Mouse (Mus musculus) liver (tissue): ENCODE results near the gene Has1.
"Not testable (repeated sequence)": the region's sequence is repeated elsewhere in the genome, so short reads cannot be mapped to it uniquely, and the experiment has no call there.

Experiments
- DNase-seq: peaks from one replicate; pipeline ENCODE4 v3.0.0-alpha.2; 2020; ENCODE audit warnings: mixed read lengths

The Has1 gene

DNA sequence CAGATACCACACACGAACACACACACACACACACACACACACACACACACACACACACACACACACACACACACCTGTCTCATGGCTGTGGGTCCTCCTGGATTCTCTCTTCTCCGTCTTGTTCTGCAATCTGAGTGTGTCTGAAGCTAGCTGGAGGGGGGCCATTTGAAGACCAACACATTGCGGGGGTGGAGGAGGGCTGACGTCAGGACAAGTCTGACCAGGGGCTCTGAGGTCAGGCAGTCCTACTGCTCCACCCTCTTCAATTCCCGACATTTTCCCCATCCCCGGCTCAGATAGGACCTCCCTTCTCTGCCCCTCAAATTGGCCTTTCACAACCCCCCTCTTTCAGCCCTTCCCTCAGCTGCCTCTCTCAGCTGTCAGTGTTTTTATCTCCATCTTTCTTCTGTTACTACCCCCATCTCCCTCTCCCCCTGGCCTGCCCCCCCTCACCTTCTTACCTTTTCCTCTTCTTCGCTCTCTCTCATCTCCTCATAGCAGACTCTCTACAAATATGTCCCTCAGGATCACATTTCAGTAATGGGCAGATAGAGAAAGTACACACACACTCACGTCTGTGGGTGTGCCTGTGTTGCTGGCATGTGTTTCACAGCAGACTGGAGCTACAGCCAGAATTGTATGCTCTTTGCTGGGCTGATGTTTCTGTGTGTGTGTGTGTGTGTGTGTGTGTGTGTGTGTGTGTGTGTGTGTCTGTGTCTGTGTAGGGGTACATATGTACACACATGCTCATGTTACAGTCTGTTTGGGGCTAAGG is at the start of gene Has1:
Gene Has1 (minus strand): TSS at position 142 of the 775 bp plus-strand sequence.
- no peak for DNase-seq

DNA sequence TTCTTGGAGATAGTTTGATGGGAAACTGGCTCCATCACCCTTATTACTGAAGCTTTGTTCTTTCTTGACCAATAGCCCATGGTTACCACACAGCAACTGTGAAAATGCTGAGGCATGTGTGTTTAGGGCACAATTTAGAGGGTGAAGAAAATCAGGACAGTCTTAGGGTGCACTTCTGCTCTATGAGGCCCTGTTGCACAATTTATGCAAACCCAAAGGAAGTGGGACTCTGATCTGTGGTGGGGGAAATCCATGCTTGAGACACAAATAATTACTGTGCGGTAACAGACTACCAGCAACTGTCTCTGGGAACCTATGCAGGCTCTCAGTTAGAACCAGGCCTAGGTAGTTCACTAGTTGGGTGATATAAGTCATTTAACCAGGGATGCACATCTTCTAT is 45.8 kb upstream of the Has1 start:
- DNase-seq: no peak

DNA sequence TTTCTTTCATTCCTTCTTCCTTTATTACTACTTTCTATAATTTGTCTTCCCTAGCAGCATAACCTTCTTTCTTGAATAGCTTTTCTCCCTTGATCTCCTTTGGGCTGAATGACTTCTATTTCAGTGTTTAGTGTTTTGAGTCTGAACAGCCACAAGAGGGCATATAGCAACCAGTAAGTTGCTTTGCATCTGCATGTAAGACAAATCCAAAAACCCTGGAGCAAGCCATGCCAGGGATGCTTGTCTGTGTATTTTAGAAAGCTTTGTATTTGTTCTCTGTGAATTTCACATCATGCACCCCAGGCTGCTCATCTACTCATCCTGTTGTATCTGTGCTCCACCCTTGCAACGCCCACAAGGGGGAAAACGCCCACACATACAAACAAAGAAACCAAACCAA is 44.3 kb upstream of the Has1 start:
- DNase-seq: no peak

DNA sequence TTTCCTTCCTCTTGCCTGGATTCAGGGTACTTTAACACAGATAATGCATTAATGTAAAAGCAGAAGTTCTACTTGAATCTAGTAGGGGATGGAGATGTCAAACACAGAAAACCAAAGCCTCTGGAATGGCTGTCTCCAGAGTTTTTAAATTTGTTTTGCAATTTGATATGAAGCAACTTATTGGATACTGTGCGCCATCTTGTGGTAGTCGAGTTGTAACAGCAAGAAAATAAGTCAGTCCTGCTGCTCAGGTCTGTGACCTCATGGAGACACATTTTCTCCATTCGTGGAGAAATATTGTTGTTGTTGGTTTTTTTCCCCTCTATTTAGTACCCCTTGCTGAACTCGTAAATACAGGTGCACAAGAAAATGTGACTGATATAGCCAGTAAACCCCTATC is 41.0 kb upstream of the Has1 start:
- DNase-seq: no peak

DNA sequence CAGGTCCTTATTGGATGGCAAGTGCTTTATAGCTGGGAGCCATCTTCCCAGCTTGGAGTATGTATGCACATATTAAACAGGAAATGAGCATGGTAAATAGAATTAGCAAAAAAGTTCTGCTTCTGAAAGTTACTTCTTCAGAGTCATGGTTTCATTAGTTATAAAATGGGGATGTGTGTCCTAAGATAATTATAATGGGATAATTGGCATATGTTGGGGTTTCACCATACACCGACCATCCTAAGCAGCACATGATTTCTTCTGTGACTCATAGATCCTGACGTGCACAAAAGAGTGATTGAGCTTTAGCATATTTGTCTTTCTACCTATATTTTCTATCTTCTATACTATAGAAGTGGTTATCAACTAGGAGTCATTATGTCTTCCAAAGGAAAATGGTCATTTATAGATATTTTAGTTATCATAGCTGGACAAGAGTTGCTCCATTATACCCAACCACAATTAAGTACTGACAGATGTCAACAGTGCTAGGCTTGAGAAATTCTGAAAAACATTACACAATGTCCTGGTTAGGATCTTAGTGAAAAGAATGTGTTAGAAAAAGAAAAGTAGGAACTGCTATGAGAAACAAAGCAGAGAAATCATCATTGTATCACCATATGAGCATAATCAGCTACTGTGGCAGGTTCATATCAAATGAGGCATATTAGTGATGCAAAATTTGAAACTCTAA is 34.9 kb upstream of the Has1 start:
- DNase-seq: no peak

DNA sequence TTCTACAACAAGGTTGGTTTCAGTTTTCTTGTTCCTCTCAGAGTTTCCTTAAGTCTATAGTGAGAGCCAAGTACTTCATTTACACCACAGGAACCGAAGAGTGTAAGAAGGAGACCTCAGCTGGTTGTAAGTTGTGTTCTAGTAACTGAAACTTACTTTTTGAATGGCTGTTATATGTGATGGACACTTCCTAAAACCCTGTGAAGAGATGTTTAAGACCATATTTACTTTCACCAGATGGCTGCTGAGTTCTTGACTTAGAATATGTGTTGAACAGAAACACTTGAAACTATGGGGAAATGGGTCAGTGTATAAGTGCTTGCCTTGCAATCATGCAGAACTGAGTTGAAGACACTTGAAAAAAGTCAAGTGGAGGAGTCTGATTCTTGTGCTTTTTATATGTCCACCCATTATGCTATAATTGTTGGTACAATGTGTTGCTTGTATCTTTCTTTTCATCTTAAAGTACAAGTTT is 32.8 kb upstream of the Has1 start, which contains the start of the genes Fpr2 and Fpr3:
Gene Fpr2 (plus strand): TSS at position 51 of the 475 bp plus-strand sequence.
Gene Fpr3 (plus strand): TSS at position 79 of the 475 bp plus-strand sequence.
- DNase-seq: no peak

DNA sequence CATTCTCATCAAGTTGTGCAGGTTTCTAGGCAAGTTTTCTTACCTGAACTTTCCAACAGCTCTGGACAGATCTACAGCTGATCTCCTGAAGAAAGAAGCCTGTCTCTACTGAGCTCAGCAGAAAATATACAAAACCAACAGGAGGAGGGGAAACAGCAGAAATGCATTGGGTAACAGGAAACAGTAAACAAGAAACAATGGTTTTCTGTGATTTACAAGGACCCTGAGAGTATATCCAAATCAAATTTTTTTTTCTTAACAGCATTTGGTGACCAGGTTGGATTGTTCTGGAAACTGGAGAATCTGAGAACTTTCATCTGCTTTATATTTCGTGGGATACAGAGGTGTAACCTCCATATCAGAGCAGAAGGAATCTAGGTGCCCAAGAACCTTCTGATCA is 28.8 kb upstream of the Has1 start, which contains the start of gene Fpr1:
Gene Fpr1 (minus strand): TSS at position 101 of the 400 bp plus-strand sequence.
- DNase-seq: no peak

DNA sequence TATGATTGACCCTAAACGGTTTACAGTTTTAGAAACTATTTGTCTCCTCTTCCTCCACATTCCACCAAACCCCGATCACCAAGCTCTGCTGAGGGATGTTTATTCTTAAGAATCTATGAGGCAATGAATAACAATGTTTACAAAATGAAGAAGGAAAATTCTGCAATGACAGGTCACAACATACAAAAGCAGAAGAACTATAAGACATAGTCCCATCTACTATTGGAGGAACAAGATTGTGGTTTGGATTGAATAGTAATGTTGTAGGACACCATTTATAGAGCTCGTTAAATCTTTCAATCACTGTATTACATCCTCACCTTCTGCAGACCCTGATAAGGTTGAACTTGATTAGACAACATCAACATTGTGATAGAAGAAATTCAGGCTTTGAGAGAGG is 27.7 kb upstream of the Has1 start:
- no peak for DNase-seq

DNA sequence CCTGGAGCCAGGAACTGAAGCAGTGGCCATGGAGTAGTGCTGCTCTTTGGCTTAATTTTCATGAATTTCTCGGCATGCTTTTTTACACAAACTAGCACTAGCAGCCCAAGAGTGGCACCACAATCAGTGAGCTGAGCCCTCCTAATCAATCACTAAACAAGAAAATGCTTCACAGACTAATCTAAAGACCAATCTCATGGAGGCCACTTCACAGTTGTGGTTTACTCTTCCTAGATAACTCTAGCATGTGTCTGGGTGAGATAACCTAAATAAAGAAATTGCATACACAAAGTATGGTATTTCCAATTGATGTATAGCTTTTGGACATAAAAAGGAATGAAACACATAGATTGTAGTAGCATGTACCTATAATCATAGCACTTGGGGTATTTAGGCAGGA is 24.3 kb upstream of the Has1 start:
- no peak for DNase-seq

DNA sequence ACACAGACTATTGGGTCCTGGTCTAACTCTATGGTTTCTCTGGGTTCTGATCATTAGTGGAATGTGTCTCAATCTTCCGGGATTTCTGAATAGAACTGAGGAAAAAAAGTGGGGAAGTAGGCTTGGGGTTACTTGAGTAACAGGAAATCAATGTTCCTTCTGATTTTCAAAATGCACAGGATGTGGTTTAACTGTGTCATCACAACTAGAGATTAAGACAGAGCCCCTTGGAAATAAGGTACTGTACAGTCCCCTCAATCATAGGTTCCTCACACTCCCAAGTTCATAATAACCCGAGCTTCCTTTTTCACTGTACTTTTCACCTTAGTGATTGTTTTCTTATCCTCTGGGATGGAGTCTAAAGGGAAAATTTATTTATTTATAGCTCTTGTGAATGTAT is 16.7 kb upstream of the Has1 start:
- no peak for DNase-seq

DNA sequence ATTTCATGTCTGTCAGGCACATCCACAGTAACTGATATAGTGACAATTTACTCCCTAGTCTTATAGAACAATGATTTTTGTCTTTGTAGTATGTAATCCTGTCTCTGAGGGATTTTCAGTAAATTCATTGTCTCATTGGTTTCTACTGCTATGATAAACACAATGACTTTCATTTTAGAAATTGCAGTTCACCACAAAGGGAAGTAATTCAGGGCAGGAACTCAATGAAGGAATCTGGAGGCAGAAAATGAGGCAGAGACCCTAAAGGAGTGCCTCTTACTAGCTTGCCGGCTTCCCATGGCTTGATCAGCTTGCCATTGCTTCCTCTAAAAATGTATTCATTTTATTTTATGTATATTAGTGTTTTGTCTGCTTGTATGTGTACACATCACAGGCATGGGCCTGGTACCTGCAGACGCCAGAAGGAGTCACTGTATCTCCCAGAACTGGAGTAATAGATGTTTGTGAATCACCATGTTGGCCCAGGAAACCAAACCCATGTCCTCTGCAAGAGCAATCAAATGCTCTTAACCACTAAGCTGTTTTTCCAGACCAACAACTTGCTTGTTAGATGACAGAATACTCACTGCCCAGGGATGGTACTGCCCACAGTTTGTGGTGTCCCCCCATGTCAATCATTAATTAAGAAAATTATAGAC is 16.0 kb upstream of the Has1 start:
- no peak for DNase-seq

DNA sequence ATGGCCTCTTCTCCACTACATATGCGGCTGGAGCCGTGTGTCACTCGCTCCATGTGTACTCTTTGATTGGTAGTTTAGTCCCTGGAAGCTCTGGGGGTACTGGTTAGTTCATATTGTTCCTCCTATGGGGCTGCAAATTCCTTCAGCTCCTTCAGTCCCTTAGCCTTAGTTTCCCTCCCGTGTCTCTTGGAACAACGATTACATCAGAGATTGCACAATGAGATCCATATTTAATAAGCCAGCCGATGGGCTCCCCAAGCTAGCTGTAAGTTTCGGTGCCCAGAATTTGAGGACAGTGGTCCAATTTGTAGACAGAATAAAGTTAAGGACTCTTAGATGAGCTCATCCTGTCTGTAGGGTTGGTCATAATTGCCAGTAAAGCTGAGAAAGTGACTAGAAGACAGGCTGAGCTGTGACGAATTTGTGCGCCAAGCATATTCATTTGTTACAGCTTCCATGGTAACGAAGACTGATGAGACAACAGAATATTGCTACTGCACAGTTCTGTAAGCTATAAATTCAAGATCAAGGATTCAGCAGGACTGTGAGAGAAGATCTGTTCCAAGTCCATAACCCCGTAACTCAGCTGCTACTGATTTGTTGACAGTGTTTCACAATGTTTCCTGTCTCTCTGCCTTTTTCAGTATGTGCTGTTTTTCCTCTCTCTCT is 11.9 kb upstream of the Has1 start:
- no peak for DNase-seq

DNA sequence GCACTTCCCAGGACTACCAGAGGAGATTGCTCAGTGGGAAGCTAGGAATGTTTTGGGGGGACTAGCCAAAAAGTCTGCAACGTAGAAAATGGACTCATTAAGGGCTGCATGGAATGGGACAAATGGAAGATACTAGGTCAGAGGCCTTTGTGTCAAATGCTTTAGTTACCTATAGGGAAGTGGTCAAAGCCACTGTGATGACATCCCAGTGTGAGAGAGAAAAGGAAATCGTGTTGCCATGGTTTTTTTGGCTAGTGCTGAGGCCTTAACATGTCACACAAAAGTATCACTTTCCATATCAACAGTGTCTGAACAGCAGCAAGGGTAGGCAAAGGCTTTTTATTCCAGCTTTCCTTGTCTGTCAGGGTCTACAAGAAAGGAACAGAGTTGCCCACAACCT is 10.2 kb upstream of the Has1 start:
- DNase-seq: no peak

DNA sequence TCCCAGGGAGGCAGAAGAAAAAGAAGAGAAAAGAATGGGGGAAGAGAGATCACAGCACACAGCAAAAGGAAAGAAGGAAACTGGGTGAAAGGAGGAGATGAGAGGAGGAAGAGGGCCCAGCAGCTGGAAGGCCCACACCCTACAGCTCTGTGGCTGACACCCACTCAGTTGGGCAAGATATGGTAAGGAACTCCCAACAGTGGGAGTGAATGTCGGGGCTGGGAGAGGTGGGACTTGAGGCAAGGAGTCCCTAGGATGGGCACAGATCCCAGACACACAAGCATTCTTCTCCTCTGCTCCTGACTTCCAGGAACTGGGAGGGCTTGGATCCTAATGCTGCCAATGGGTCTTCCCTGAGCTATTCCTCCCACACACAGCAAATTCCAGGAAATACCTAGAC is 7.4 kb upstream of the Has1 start:
- DNase-seq: no peak

DNA sequence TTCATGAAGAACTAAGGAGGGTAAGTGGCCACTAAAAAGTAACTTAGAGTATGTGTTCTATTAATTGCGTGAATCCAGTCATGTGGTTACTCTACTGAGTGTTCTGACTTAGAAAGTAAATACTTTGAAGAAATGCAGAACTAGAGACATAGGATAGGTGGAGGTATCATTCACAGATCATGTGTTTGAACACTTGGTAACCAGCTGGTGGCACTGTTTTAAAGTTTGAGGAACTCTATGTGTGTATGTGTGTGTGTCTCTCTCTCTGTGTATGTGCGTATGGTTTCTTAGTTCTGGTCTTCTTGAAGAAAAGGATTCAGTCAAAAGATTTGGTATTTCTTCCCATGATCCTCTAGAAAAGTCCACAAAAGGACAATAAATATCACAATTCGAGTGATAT is 5.1 kb upstream of the Has1 start:
- DNase-seq: no peak

DNA sequence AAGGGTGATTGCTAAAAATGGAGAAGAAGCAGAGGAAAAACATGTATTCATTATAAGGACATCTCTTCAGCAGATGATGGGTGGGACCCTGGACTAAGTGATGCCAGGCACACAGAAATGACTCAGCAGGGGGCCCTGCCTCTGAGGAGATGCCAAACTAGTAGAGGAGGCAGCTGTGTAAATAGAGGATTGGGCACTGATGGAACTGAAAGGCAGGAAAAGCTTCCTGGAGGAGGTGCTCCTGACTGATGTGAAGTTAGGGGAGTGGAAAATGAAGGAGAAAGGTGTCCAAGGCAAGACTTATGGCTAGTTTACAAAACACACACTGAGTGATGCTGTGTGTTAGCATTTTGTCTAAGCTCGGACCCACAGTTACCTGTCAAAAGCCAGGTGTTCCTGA is 2.4 kb upstream of the Has1 start:
- DNase-seq: no peak

DNA sequence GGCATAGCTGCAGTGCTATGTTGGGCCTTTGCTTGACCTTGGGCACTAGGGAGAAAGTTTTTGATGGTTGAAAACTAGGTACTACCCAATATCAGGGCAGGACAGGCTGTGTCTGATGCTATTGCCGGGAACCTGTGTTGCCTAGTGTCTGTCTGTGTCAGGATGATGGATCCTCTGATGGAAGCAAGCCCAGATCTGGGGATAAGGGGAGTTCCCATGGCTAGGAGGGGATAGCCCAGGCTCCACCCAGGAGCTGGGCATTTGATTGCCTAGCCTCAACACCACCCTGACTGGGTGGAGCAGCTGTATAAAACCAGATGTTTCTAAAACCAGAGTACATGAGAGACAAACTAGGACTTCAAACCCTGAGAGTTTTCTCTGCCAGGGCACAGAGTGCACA is 1.6 kb upstream of the Has1 start:
- no peak for DNase-seq

DNA sequence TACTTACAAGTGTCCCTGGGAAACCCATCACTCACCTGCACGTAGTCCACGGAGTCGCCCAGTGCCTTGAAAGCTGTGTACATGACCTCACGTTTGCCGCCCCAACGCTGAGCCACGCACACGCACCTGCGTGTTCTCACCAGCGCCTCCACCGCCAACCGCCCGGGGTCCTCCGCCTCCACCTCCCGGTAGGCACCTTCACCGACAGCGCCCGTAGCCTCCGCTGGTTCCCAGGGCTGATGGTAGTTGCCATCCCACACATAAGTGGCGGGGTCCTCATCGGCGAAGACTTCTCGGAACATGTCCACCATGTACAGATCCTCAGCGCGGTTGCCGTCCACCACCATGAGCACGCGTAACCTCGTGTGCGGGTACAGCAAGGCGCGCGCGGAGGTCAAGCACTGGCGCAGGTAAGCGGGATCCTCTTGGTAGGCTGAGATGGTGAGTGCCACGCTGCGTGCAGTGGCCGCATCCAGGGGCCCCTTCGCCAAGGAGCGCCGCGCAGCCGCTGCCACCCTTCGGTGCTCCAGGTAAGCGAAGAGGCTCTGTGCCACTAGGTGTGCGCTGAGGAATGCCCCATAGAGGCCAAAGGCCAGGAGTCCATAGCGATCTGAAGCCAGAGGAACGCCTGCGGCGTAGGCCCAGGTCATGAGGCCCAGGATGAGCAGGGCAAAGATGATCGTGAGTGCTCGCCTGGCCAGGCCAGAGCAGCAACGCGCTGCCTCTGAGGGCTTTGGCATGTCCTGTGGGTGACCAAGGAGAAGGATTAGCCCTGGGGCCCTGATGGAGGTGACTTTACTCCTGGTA is 4.9 kb downstream of the Has1 start:
- DNase-seq: no peak

DNA sequence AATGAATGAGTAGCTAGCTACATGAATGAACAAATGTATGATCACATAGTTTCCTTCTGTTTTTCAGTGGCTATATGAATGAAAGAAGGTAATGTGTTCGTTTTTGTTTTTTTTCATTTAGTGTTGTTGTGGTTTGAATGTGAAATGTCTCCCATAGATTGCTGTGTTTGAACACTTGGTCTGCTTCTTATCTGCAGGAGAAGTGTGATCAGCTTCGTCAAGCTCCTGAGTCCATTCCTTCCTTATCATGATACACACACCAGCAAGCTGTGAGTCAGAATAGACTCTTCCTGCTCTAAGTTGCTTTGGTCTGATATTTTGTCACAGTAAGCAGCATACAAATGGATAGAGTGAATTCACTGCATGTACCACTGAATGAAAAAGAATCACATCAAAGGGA is 6.0 kb downstream of the Has1 start:
- no peak for DNase-seq

DNA sequence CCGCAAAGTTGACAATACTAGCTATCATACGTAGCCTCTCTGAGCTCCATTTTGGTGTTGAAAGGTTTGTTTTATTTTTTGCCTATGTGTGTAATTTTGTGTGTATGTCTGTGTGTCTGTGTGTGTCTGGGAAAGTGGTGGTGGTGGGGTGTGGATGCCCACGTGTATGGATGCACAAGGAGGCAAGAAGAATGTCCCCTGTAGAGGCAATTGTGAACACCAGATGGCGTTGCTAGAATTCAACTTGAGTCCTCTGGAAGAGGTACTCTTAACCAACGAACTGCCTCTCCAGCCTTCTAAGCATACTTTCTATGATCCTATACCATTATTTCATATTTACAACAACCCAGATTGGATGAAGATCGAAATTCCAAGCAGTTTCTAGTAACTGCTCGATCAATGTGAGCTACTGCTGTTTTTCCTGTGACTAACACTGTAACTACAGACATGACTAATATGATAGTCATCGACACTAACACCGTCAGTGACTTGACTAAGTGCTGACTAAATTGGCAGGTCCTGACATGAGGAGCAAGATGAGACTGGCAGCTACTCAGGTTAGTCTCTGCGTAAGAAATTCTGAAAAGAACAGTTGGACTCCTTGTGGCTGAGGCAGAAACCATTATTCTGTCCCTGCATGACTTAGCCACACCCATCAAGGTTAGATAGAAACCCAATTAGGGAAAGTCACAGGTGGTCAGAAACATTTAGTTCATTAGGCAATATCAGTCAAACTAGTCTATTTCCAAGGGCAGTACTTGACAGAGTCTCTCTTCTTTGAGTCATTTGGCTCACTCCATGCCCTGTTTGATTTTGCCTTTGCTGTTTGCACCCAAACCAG is 9.6 kb downstream of the Has1 start:
- DNase-seq: no peak

DNA sequence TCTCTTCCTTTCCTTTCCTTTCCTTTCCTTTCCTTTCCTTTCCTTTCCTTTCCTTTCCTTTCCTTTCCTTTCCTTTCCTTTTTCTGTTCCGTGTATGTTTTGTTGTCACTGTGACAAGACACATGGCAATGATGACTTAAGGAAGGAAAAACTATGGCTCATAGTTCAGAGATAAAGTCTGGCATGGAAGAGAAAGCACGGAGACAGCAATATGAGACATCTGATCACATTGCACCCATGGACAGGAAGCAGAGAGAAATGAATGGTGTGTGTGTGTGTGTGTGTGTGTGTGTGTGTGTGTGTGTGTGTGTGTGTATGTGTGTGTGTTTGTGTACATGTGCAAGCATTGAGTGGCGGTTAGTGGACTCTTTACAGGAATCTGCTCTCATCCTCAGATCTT is 10.4 kb downstream of the Has1 start:
- not testable (repeated sequence) for DNase-seq
